Mouse (Mus musculus): ENCODE data around the gene Ace2.

GRCm38 (mm10) chrX:164175780-164176179 is 36.6 kb downstream of the Ace2 start:
- TF ChIP-seq EP300 (IDR thresholded peaks at IDR 0.05; ENCODE audit: low read depth): no peak
- no peak for TF ChIP-seq CTCF (IDR thresholded peaks at IDR 0.05; ENCODE audit: low read depth)

Data from liver, postnatal 0 days (tissue).